Mouse (Mus musculus) intestine, embryonic 14.5 days (tissue): Measurements from ENCODE around the gene Fam57b. TPM values are rescaled to one million over a fixed set of nuclear protein-coding genes. Genes with fewer than 3 reads are reported as not detected.
A peak's percentile ranks its signal among the peaks of the same experiment; 100 is the strongest.

Experiments
- ATAC-seq: fragments of 200-750 bp; cut with Nextera tagmentation; replicated peaks from 2 replicates; pipeline ENCODE4 v1.8.0; 2017; ENCODE audit warnings: low read depth, moderate number of reproducible peaks, moderate TSS enrichment, moderate library complexity; ENCODE audit not compliant: low FRiP score, low TSS enrichment
- DNase-seq: peaks from one replicate; pipeline ENCODE4 v3.0.0-alpha.2; 2018; ENCODE audit warnings: low spot score
- H3K27ac ChIP-seq: fragments of 300-500 bp; sonication (generic); 2 replicates; pipeline ENCODE4 v1.5.1; 2014; ENCODE audit warnings: low read depth, mild to moderate bottlenecking, control low read depth
- H3K27me3 ChIP-seq: fragments of 300-500 bp; sonication (generic); replicated peaks from 2 replicates; pipeline ENCODE4 v1.6.1; 2014; ENCODE audit warnings: low read length, control low read depth; ENCODE audit not compliant: control insufficient read depth, insufficient read depth
- H3K36me3 ChIP-seq: fragments of 300-500 bp; sonication (generic); 2 replicates; pipeline ENCODE4 v1.6.1; 2014; ENCODE audit warnings: low read length, control low read depth; ENCODE audit not compliant: control insufficient read depth, insufficient read depth
- H3K4me1 ChIP-seq: fragments of 300-500 bp; sonication (generic); replicated peaks from 2 replicates; pipeline ENCODE4 v1.6.1; 2014; ENCODE audit warnings: low read length, control low read depth, mixed read lengths; ENCODE audit not compliant: control insufficient read depth, insufficient read depth
- H3K4me2 ChIP-seq: fragments of 300-500 bp; sonication (generic); 2 replicates; pipeline ENCODE4 v1.6.1; 2014; ENCODE audit warnings: low read length
- H3K4me3 ChIP-seq: fragments of 300-500 bp; sonication (generic); 2 replicates; pipeline ENCODE4 v1.5.1; 2014; ENCODE audit warnings: low read depth, low read length, control low read depth, mixed read lengths
- H3K9ac ChIP-seq: fragments of 300-500 bp; sonication (generic); 2 replicates; pipeline ENCODE4 v1.6.1; 2014; ENCODE audit warnings: mild to moderate bottlenecking, low read length
- H3K9me3 ChIP-seq: fragments of 300-500 bp; sonication (generic); 2 replicates; pipeline ENCODE4 v1.6.1; 2016; ENCODE audit warnings: low read length, control low read depth; ENCODE audit not compliant: control insufficient read depth
- WGBS: fragments of 180-500 bp; shearing (Covaris S2); extraction: QIAGEN DNeasy Blood & Tissue Kit; methylation state at CpG from one replicate; pipeline ENCODE4 v1.1.7; 2014; 5-methylcytosine and 5-hydroxymethylcytosine counted together
- polyA plus RNA-seq: library from polyadenylated mRNA; unstranded; fragments of >200 nt; fragmentation: Nextera tagmentation; extraction: Ambion mirVana; gene quantifications from 2 replicates; pipeline ENCODE4 v1.2.1, GENCODE M21; 2014

The Fam57b gene
- polyA plus RNA-seq, 1 experiment from 2014 or later = 1.8 TPM

DNA sequence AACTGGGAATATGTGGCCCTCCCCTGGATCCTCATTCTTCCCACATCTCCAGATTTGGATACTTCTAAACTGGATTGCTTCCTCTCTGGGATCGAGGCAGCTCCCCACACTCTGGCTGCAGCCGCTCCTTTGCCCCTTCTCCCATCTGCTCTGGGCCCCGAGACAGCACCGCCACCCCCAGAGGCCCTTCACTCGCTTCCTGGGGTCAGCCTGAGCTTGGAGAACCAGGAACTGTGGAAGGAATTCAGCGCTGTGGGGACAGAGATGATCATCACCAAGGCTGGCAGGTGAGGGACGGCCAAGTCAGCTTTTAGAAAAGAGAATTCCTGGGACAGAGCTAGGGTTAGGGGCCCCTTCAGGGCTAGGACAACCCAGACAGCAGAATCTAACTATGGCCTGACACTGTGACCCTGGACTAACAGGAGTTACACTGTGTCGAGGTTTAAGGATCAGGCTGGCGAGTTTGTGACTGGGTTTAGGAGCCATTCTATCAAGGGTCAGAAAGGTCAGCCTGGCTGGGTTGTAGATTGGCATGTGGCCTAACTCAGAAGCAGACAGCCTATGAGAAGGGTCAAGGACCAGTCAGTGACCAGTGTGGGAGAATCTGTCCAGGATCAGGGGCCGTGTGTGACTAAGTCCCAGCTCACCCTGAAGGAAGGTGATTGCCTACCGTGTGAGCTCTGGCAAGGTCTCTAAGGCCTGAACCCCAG lies 15.7 kb upstream of the Fam57b start:
- Histone ChIP-seq H3K27me3 (no peaks in the 10 kb centered on the region), H3K9me3 (no peaks in the 10 kb centered on the region), H3K4me2 (peak overlapping the region; percentile 91), H3K4me3 (no peak overlapping the region), H3K27ac (no peak overlapping the region), H3K36me3 (peaks cover 39% of the 10 kb centered on the region), H3K9ac (peak overlapping the region; percentile 50), H3K4me1 (peaks cover 28% of the 10 kb centered on the region)
- no peak for DNase-seq
- ATAC-seq = no peak
- WGBS = 34% methylated on average over 11 of the region's 11 CpGs

GRCm38 (mm10) chr7:126782693-126783092 lies 14.8 kb upstream of the Fam57b start:
- H3K9ac ChIP-seq = no peak overlapping the region
- no peaks in the 10 kb centered on the region for H3K9me3 ChIP-seq
- no peak for DNase-seq
- H3K4me1 ChIP-seq = peaks cover 24% of the 10 kb centered on the region
- H3K36me3 ChIP-seq = peaks cover 48% of the 10 kb centered on the region
- ATAC-seq = no peak
- no peak overlapping the region for H3K4me2 ChIP-seq
- no peak overlapping the region for H3K4me3 ChIP-seq
- no peak overlapping the region for H3K27ac ChIP-seq
- WGBS = 79% methylated on average over 12 of the region's 13 CpGs
- H3K27me3 ChIP-seq = no peaks in the 10 kb centered on the region

GRCm38 (mm10) chr7:126784469-126784868 lies 13.0 kb upstream of the Fam57b start:
- DNase-seq (no peak), ATAC-seq (no peak)
- H3K4me3 ChIP-seq = no peak overlapping the region
- no peaks in the 10 kb centered on the region for H3K9me3 ChIP-seq
- H3K27me3 ChIP-seq = no peaks in the 10 kb centered on the region
- H3K4me2 ChIP-seq = no peak overlapping the region
- 72% methylated on average over 7 of the region's 7 CpGs for WGBS
- peaks cover 18% of the 10 kb centered on the region for H3K4me1 ChIP-seq
- no peak overlapping the region for H3K9ac ChIP-seq
- no peak overlapping the region for H3K27ac ChIP-seq
- peaks cover 58% of the 10 kb centered on the region for H3K36me3 ChIP-seq

GRCm38 (mm10) chr7:126785056-126785455 lies 12.4 kb upstream of the Fam57b start:
- ATAC-seq (no peak), DNase-seq (no peak)
- H3K4me2 ChIP-seq = no peak overlapping the region
- H3K9me3 ChIP-seq = no peaks in the 10 kb centered on the region
- no peaks in the 10 kb centered on the region for H3K27me3 ChIP-seq
- no peak overlapping the region for H3K9ac ChIP-seq
- H3K27ac ChIP-seq = no peak overlapping the region
- H3K4me1 ChIP-seq = peaks cover 13% of the 10 kb centered on the region
- H3K4me3 ChIP-seq = no peak overlapping the region
- H3K36me3 ChIP-seq = peaks cover 64% of the 10 kb centered on the region
- 55% methylated on average over 4 of the region's 4 CpGs for WGBS

- Histone ChIP-seq H3K9me3 (no peaks in the 10 kb centered on the region), H3K36me3 (peaks cover 68% of the 10 kb centered on the region), H3K4me3 (no peak overlapping the region), H3K9ac (no peak overlapping the region), H3K27me3 (no peaks in the 10 kb centered on the region), H3K4me2 (no peak overlapping the region), H3K27ac (no peak overlapping the region), H3K4me1 (peaks cover 8% of the 10 kb centered on the region)
- no peak for ATAC-seq
- DNase-seq = no peak
- WGBS = 94% methylated on average over 14 of the region's 14 CpGs
Observed at GRCm38 (mm10) chr7:126786142-126786541, 11.3 kb upstream of the Fam57b start.

GRCm38 (mm10) chr7:126789141-126789540 lies 8.3 kb upstream of the Fam57b start:
- H3K36me3 ChIP-seq = peaks cover 68% of the 10 kb centered on the region

GRCm38 (mm10) chr7:126791851-126792720 lies 5.4 kb upstream of the Fam57b start, which contains the start of gene Ppp4c:
Ppp4c (minus strand) TSS chr7:126792496.
- peaks cover 67% of the 10 kb centered on the region for H3K36me3 ChIP-seq
- DNase-seq = peak; percentile 97
- H3K27ac ChIP-seq = peak within 1 kb of the TSS; percentile 97

More at GRCm38 (mm10) chr7:126789141-126789540, 8.3 kb upstream of the Fam57b start:
- H3K4me3 ChIP-seq = no peak overlapping the region
- no peak overlapping the region for H3K9ac ChIP-seq
- no peak for DNase-seq
- peaks cover 5% of the 10 kb centered on the region; the same call in 1 of the 2 replicates for H3K4me1 ChIP-seq
- H3K27me3 ChIP-seq = no peaks in the 10 kb centered on the region
- no peak overlapping the region for H3K27ac ChIP-seq
- no peak overlapping the region for H3K4me2 ChIP-seq
- H3K9me3 ChIP-seq = no peaks in the 10 kb centered on the region
- no peak for ATAC-seq
- WGBS = 94% methylated on average over 4 of the region's 4 CpGs

GRCm38 (mm10) chr7:126792721-126793443 lies 4.6 kb upstream of the Fam57b start:
- peak overlapping the region; percentile 72 for H3K4me2 ChIP-seq
- ATAC-seq = peak; percentile 24; the same call in 1 of the 2 replicates
- no peaks in the 10 kb centered on the region for H3K9me3 ChIP-seq
- peak overlapping the region; percentile 97 for H3K27ac ChIP-seq
- H3K9ac ChIP-seq = peak overlapping the region; percentile 89
- peak overlapping the region; percentile 69 for H3K4me3 ChIP-seq
- DNase-seq = no peak
- H3K4me1 ChIP-seq = peaks cover 17% of the 10 kb centered on the region
- 22% methylated on average over 11 of the region's 11 CpGs for WGBS
- H3K36me3 ChIP-seq = peaks cover 63% of the 10 kb centered on the region
- H3K27me3 ChIP-seq = no peaks in the 10 kb centered on the region

More at GRCm38 (mm10) chr7:126791851-126792720, 5.4 kb upstream of the Fam57b start, which contains the start of gene Ppp4c:
- under 1% methylated on average over 82 of the region's 83 CpGs for WGBS
- Histone ChIP-seq H3K9me3 (no peaks in the 10 kb centered on the region), H3K4me3 (peak within 1 kb of the TSS; percentile 69), H3K4me2 (peak within 1 kb of the TSS; percentile 72), H3K27me3 (no peaks in the 10 kb centered on the region), H3K4me1 (peaks cover 10% of the 10 kb centered on the region), H3K9ac (peak within 1 kb of the TSS; percentile 89)
- peak; percentile 93 for ATAC-seq
